Mouse (Mus musculus) gastrocnemius, adult 18-20 months (tissue): ENCODE measurements around the gene Cul4a. TPM values are rescaled to one million over a fixed set of nuclear protein-coding genes. Genes with fewer than 3 reads are reported as not detected.

Experiments used
- DNase-seq: peaks from one replicate; pipeline ENCODE4 v3.0.0; 2021; ENCODE audit warnings: low spot score
- microRNA-seq: library from miRNA; unstranded; fragments of <30 nt; microRNA quantifications from one replicate; pipeline ENCODE4 v1.2.0, GENCODE M21; 2021
- total RNA-seq, 2 experiments: library from RNA; stranded (reverse); gene quantifications; 2 replicates each; pipeline ENCODE4 v1.2.3; 2021

Gene Cul4a
- total RNA-seq, 2 experiments from 2014 or later: 67.0 to 69.3 TPM

DNA sequence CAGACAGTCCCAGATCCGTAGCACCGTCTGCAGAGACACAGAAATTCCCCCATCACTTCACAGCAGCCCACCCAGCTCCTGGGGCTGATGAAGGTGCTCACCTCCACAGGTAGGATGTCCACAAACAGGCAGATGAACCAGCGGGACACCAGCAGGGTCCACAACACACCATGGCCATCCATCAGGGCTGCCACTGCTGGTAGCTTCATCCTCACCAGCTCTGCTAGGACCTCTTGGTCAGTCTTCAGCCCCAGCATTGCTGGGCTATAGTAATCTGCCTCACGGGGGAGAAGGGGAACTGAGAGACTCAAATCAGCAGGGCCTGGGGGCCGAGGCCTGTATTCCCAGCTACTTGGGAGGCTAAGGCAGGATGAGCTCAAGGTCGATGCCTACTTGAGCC lies 74.1 kb downstream of the Cul4a start:
- no peak for DNase-seq

GRCm38 (mm10) chr8:13179948-13180347 lies 74.5 kb downstream of the Cul4a start:
- no peak for DNase-seq

DNA sequence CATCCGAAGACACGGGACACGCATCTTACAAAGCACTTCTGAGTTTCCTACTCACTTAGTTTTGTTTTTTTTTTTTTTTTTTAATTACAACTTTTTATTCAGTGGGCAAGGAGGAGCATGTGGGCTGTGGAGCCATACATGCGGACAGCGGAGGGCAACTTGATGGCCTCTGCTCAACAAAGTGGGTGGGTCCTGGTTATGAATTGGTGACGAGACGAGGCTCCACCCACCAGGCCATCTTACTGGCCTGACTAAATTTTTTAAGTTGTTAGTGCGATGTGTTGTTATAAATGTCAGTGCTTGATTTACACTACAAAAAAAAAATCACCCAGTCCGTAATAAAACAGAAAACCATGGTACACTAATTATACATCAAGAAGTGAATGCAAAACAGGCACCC lies 75.0 kb downstream of the Cul4a start:
- DNase-seq: no peak

DNA sequence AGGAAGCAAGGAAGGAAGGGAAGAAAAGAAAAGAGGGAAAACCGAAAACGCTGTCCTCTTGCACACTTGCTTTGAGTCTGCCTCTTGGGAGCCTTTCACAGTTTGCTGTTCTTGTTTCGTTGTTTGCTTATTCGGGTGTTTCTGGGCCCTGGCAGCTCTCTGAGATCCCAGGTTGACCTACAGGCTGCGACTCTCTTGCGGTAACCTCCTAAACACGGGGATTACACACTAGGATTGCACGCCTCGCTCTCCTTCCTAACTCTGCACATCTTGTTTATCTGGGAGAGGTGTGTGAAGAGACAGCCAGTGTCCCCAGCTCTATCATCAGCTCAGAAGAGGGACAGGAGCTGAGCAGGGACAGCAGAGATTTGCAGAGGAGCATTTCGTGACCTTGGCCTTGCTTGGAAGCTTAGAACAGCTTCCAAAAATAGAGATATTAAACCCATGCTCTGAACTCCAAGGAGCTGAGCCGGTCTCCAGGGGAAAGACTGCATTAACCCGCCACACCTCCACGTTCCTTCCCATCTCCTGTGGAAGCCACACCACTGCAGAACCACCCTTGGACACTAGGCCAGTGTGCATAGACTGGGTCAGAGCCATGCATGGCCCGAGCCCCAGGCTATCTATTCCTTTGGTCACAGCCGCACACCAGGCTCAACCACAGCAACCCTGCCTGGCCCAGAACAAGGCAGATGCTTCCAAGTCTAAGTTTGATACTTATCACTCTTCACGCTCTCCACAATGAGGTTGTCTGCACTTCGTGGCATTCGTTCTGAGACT lies 75.7 kb downstream of the Cul4a start:
- peak; percentile 50 for DNase-seq

DNA sequence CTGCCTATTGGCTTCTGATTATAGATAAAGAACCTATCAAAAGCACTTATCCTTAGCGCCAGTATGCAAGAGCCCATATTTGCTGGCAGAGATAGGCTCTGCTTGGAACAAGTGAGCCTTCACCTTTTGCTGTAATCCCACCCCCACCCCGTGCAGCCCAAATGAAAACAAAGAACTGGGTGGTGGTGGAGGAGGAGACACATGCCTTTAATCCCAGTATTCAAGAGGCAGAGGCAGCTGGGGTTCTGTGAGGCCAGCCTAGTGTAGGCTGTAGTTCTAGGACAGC lies 76.2 kb downstream of the Cul4a start:
- no peak for DNase-seq

- no peak for DNase-seq
Observed at GRCm38 (mm10) chr8:13186819-13187218, 81.4 kb downstream of the Cul4a start.

- peak; percentile 72 for DNase-seq
Observed at GRCm38 (mm10) chr8:13187229-13187628, 81.8 kb downstream of the Cul4a start.

DNA sequence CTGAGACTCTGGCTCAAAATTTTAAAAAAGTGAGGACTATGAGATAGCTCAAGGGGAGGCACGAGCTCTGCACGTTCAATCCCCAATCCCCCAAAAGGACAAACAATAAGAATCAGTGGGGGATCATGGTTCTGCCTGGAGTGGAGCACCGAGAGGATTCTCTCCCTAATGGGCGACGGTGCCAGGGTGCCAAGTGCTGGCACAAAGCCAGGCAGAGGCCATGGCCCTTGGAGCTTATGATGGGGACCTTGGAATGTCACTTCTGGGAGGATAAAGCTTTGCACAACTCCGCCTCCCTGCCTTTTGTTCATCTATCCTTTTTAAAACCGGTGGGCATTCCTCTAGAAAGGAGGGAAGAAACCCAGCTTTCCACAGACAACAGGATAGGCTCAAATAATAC lies 82.2 kb downstream of the Cul4a start:
- no peak for DNase-seq

DNA sequence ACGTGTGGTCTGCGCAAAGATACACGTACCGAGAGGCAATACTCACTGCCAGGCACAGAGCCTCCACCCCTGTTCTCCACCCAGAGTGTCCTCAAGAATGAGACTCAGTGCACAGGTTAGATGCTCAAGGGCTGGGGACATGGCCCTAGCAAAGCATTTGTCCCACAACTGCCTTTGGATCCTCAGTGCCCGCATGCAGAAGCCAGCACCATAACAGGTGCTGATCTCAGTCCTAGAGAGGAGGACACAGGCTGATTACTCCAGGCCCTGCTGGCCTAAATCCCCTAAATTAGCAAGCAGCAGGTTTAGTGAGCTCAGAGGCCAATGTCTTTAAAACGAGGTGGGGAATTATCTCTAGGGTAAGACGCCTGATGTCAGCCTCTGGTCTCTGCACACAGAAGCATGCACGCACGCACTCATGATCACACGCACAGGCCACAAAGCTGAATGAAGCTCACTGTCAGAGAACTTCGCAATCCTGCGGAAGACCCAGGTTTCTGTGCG lies 82.7 kb downstream of the Cul4a start:
- no peak for DNase-seq

GRCm38 (mm10) chr8:13188857-13189256 lies 83.4 kb downstream of the Cul4a start:
- DNase-seq: no peak

GRCm38 (mm10) chr8:13190235-13190634 lies 84.8 kb downstream of the Cul4a start:
- DNase-seq: no peak

DNA sequence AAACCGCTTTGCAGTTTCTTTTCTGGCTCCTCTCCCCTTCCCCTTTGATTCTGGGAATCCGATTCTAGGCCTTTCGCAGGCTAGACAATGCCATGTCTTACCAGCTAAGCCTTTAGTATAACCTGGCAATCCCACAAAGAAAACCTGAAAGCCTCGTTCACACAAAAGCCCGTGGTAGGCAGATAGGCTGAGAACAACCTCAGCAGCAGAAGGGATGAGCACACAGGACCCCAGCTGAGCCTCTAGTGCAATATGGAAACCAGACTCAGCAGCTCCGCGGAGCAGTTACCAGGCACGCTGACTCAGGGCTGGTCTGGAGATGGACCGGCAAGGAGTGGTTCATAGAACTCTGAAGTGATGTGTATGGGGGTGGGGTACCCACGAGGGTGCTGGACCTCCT lies 89.4 kb downstream of the Cul4a start:
- no peak for DNase-seq

DNA sequence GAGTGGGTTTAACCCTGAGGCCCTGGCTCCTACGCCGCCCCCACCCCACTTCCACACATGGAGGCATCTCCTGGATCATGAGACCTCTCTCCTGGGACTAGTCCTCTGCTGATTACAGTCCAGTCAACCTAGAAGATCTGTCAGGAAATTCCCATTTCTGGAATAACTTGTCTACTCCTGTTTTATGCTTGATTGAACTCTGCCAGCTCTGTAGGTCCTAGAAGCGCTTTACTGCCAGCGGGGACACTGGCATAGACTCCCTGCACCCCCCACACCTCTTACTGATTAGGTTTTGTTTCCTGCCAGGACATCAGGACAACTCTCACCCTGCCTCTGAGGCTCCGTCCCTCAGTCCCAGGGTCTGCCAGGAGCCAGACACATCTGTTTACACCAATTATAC lies 92.1 kb downstream of the Cul4a start:
- no peak for DNase-seq

Small RNA genes within 50 kb of the gene (microRNA-seq; reads per million reads assigned to microRNA genes)
- gene Mir1968 (69.9 reads per million, percentile 54 among the genes with 10 or more reads in this experiment), gene Mir7065 (not detected)

Other genes starting within 250 kb of the Cul4a start
- gene Mcf2l, start 231.8 kb upstream of the Cul4a start, total RNA-seq: 10 to 100 TPM; 21.3 to 32.8 TPM
- under 1 TPM in 1 of 2 experiments, not detected in 1; 0.11 TPM for gene F7, start 79.6 kb upstream of the Cul4a start, total RNA-seq
- under 1 TPM in 1 of 2 experiments, not detected in 1; 0.21 TPM for gene F10, start 68.3 kb upstream of the Cul4a start, total RNA-seq
- not detected for gene Proz, start 44.7 kb upstream of the Cul4a start, total RNA-seq
- 1 to 10 TPM; 6.9 to 7.3 TPM for gene Pcid2, start 162 bp upstream of the Cul4a start, total RNA-seq
- gene Lamp1, start 53.5 kb downstream of the Cul4a start, total RNA-seq: 100 to 1,000 TPM; 401 to 443 TPM
- gene Grtp1, start 95.0 kb downstream of the Cul4a start, total RNA-seq: 10 to 100 TPM; 11.5 to 15.0 TPM
- gene Adprhl1, start 148.5 kb downstream of the Cul4a start, total RNA-seq: 10 to 100 TPM; 59.2 to 95.8 TPM
- 10 to 100 TPM; 80.3 to 83.8 TPM for gene Dcun1d2, start 182.5 kb downstream of the Cul4a start, total RNA-seq
- gene Tmco3, start 182.6 kb downstream of the Cul4a start, total RNA-seq: 10 to 100 TPM; 13.7 to 14.9 TPM
- gene Tfdp1, start 233.1 kb downstream of the Cul4a start, total RNA-seq: 10 to 100 TPM; 45.5 to 54.6 TPM